Mouse (Mus musculus) cerebellum, postnatal 14 days (tissue): ENCODE measurements around the gene Gm9999.

Source experiments
- DNase-seq, 2 experiments: peaks; one replicate each; pipeline ENCODE4 v3.0.0; 2021; ENCODE audit warnings: mixed read lengths in 2 of 2

Gm9999 gene

DNA sequence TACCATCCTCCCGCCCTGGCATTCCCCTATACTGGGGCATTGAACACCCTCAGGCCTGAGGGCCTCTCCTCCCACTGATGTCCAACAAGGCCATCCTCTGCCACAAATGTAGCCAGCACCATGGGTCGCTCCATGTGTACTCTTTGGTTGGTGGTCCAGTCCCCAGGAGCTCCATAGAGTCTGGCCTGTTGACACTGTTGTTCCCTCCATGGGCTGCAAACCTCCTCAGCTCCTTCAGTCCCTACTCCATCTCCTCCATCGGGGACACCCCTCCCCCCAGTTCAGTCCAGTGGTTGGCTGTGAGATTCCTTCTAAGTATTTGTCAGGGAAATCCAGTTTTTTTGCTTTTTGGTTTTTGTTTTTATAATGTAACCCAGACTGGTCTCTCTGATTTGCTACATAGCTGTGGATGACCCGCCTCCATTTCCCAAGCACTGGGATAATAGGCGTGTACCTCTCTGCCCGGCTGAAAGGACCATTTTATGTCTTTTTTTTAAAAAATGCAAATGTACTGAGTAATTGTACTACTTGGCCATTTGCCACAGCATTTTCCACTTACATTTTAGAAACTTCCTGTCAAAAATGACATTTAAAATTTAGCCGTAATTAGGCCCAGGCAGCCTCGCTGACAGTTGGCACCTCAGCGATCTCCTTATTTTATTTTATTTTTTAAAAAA lies 47.3 kb downstream of the Gm9999 start:
- DNase-seq = no peak

DNA sequence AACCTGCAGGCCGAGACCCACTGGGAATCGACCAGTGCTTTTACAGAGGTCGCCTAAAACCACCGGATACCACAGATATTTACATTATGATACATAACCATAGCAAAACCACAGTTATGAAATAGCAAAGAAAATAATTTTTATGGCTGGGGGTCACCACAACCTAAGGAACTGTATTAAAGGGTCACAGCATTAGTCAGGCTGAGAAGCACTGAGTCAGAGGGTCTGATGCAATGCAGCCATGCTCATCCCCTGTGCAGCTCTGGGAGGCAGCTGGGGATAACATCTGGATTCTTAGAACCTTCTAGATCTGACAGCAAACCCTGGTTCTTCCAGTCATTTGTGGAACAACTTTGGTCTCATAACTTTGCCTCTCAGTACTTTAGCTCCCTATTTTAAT lies 48.0 kb downstream of the Gm9999 start:
- no peak for DNase-seq

DNA sequence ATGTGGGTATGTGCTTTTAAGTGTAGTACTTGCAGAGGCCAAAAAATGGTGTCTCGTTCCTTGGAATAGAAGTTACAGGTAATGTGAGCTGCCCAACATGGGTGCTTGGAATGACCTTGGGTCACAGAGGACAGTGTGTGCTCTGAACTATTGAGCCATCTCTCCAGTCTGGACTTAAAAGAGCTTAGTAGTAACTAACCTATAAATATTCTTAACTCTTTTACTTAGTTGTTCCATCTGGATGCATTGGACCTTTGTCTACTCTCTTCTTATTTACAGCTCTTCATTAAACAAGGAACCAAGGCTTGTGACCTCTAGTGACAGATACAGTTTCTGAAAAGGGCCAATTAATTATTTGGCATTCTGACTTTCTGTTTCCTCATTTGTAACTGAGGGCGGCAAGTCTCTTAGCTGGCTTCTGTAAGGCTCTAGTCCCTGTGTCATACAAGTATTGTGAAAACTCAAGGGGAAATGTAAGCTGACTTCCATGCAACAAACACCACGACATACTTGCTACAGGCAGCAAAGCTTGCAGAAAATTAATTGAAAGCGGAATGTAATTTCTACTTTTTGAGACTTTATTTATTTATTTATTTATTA lies 51.5 kb downstream of the Gm9999 start:
- DNase-seq = no peak

DNA sequence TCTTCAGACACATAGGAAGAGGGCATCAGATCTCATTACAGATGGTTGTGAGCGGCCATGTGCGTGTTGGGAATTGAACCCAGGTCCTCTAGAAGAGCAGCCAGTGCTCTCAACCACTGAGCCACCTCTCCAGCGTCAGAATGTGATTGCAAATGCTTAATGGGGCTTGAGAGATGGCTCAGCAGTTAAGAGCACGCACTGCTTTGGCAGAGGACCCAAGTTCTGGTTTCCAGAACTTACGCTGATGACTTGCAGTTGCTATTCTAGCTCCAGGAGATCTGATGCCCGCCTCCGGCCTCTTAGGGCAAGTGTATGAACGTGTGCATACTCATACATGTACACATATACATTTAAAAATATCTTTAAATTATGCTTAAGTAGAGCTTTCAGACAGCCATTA lies 52.0 kb downstream of the Gm9999 start:
- no peak for DNase-seq
